Comparison of ENCODE assay signal across 22 mouse cellular contexts in genomic region chr10:53859879-53860278, GRCm38 (mm10).
"Had no signal": no experiment of that assay in that cellular context is flagged by ENCODE, and none has a peak within 500 bp of the region (broad histone marks: within the 10 kb centered on the region; RNA-seq: fewer than 3 reads in every experiment).

No protein-coding gene starts in this region.

- H3K4me1 ChIP-seq: heart, embryonic 12.5 days; hindbrain, embryonic 13.5 days; intestine, embryonic 15.5 days; limb, embryonic 10.5 days; limb, embryonic 12.5 days; liver, embryonic 13.5 days; liver, embryonic 15.5 days had no signal

- H3K27ac ChIP-seq: heart, embryonic 10.5 days; hindbrain, embryonic 13.5 days; hindbrain, embryonic 15.5 days; hindbrain, postnatal 0 days; intestine, embryonic 15.5 days; layer of hippocampus, adult 2 months; left cerebral cortex, adult 2 months; limb, embryonic 10.5 days; limb, embryonic 12.5 days; liver, embryonic 13.5 days; liver, embryonic 15.5 days had no signal

- H3K9me3 ChIP-seq: heart, embryonic 10.5 days; heart, embryonic 12.5 days; hindbrain, embryonic 13.5 days; hindbrain, embryonic 15.5 days; intestine, embryonic 15.5 days; limb, embryonic 10.5 days; limb, embryonic 12.5 days; liver, embryonic 13.5 days; liver, embryonic 15.5 days had no signal

- ATAC-seq: hindbrain, postnatal 0 days; intestine, embryonic 15.5 days; intestine, postnatal 0 days had no signal

- H3K4me3 ChIP-seq: heart, embryonic 10.5 days; heart, embryonic 12.5 days; hindbrain, embryonic 13.5 days; hindbrain, embryonic 15.5 days; intestine, embryonic 15.5 days; layer of hippocampus, adult 2 months; left cerebral cortex, adult 2 months; limb, embryonic 10.5 days; limb, embryonic 12.5 days; liver, embryonic 13.5 days; liver, embryonic 15.5 days had no signal

- DNase-seq: gastrocnemius, postnatal 14 days; heart, adult 18-20 months; heart, postnatal 10 days; heart, postnatal 4 days; kidney, adult 18-20 months; kidney, adult 8-10 months; kidney, postnatal 10 days; kidney, postnatal 25 days; kidney, postnatal 4 days; liver, embryonic 13.5 days had no signal

- H3K9ac ChIP-seq: heart, embryonic 12.5 days; hindbrain, embryonic 13.5 days; hindbrain, embryonic 15.5 days; intestine, embryonic 15.5 days; limb, embryonic 12.5 days; liver, embryonic 13.5 days; liver, embryonic 15.5 days had no signal

- H3K27me3 ChIP-seq: heart, embryonic 12.5 days; hindbrain, embryonic 13.5 days; hindbrain, embryonic 15.5 days; intestine, embryonic 15.5 days; limb, embryonic 12.5 days; liver, embryonic 13.5 days; liver, embryonic 15.5 days had no signal

- H3K36me3 ChIP-seq: heart, embryonic 10.5 days; heart, embryonic 12.5 days; hindbrain, embryonic 13.5 days; hindbrain, embryonic 15.5 days; intestine, embryonic 15.5 days; limb, embryonic 10.5 days; limb, embryonic 12.5 days; liver, embryonic 13.5 days; liver, embryonic 15.5 days had no signal
